ENCODE assay signal across 9 mouse cellular contexts in genomic region chrX:102031851-102032250, GRCm38 (mm10). TPM values are rescaled to one million over a fixed set of nuclear protein-coding genes. Genes with fewer than 3 reads are reported as not detected.
DNase-seq lines count a peak whose midpoint lies in the region; ATAC-seq and TF ChIP-seq lines count a peak whose summit lies in the region.
"Had no signal": no experiment of that assay in that cellular context is flagged by ENCODE, and none has a peak within 500 bp of the region (broad histone marks: within the 10 kb centered on the region; RNA-seq: fewer than 3 reads in every experiment).

No protein-coding gene starts in this region.

- peak in 1 of 2 experiments; percentile 25 for DNase-seq in layer of hippocampus, adult 2 months (ENCODE audit: low spot score in 2 of 2)
- DNase-seq in layer of hippocampus, postnatal 25 days (ENCODE audit: extremely low spot score in 1 of 2, low spot score in 1 of 2), result no peak
- peak; percentile 27 for DNase-seq in thymus, postnatal 10 days (ENCODE audit: low spot score in 2 of 2)
- no peak for DNase-seq in cerebellum, adult 9-11 months

- H3K4me3 ChIP-seq in layer of hippocampus, adult 2 months, result no peak overlapping the region
- H3K4me3 ChIP-seq: limb, embryonic 12.5 days had no signal

- ATAC-seq in activated CD4-positive, CD25-positive, alpha-beta regulatory T cell, adult 4 months, result peak; percentile 99
- ATAC-seq in hematopoietic stem cell, adult 5-6 weeks (replicated peaks in 1 of 2; ENCODE audit: insufficient read depth in 1 of 2, low FRiP score in 2 of 2, low TSS enrichment in 1 of 2, low read depth in 1 of 2, poor library complexity in 2 of 2, severe bottlenecking in 2 of 2), result peak; percentile 67 to 81
- ATAC-seq in megakaryocyte-erythroid progenitor cell, adult 5-6 weeks (replicated peaks; ENCODE audit: low FRiP score, low TSS enrichment, poor library complexity, severe bottlenecking), result peak; percentile 90
- no peak for ATAC-seq in erythroblast, adult 5-6 weeks (replicated peaks; ENCODE audit: low FRiP score, poor library complexity, severe bottlenecking)

- no peak for TF ChIP-seq CTCF in layer of hippocampus, adult 2 months (conservative IDR thresholded peaks at IDR 0.05)

- peak overlapping the region; percentile 60 for H3K27ac ChIP-seq in layer of hippocampus, adult 2 months
- H3K27ac ChIP-seq: limb, embryonic 12.5 days had no signal

RNA-seq across cellular contexts. Expression of gene Rtl5, which starts 39.3 kb away (rescaled TPM):
- total RNA-seq in layer of hippocampus, adult 2 months (2021), result 1 to 10 TPM; 8.8 to 9.0 TPM
- total RNA-seq in layer of hippocampus, postnatal 25 days (2021), result 1 to 10 TPM; 8.0 to 9.5 TPM
- polyA plus RNA-seq in activated CD4-positive, CD25-positive, alpha-beta regulatory T cell, adult 4 months (2017; shearing (Covaris generic)), result 1 to 10 TPM in 1 of 2 experiments, under 1 TPM in 1; 0.48 to 1.0 TPM
- 9.9 and 20.5 TPM in 2 replicates for total RNA-seq in hematopoietic stem cell, adult 5-6 weeks (2017)
- total RNA-seq in megakaryocyte-erythroid progenitor cell, adult 5-6 weeks (2014; fragmentation: Nextera tagmentation), result 0.52 and 4.6 TPM in 2 replicates
- 1.2 TPM in 1 of 2 replicates, not detected in the other for total RNA-seq in megakaryocyte-erythroid progenitor cell, adult 5-6 weeks (2017)
- total RNA-seq in erythroblast, adult 5-6 weeks (2015; ENCODE audit: low replicate concordance), result not detected in 2 replicates
- 0.77 and 2.4 TPM in 2 replicates for total RNA-seq in erythroblast, adult 5-6 weeks (2017; ENCODE audit: low replicate concordance)

Comparison
In these comparisons a context has a peak if more than half of its experiments do, and no peak if none do; other contexts are left out.
1. DNase-seq: peak in thymus, postnatal 10 days (2 of 2); none in layer of hippocampus, postnatal 25 days (0 of 2) and cerebellum, adult 9-11 months (single experiment).